Mouse (Mus musculus): ENCODE results near the gene Strap. TPM values are rescaled to one million over a fixed set of nuclear protein-coding genes. Genes with fewer than 3 reads are reported as not detected.

Strap gene
- total and polyA plus RNA-seq, 3 experiments, result 109 to 291 (median 245) TPM

DNA sequence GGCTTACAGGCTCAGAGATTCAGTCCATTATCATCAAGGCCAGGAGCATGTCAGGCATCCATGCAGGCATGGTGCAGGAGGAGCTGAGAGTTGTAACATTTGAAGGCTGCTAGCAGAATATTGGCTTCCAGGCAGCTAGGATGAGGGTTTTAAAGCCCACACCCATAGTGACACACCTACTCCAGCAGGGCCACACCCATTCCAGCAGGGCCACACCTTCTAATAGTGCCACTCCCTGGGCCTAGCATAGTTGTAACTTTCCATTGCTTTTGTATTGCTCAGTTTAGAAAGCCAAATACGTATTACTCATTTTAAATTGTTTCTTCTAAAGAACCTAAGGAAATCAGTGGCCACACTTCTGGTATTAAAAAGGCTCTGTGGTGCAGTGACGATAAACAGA lies 6.1 kb downstream of the Strap start:
- in situ Hi-C loops (cut with MboI; ENCODE audit: low pct_ligation_motif_present, low pct_unique_long_range_greater_than_20kb, low sequenced_read_pairs), result loop anchor here (25.0 kb wide), 1 partner anchor 554 kb away; no protein-coding TSS in a partner anchor
- dilution Hi-C loops (cut with MboI; ENCODE audit: extremely low pct_ligation_motif_present, extremely low pct_unique_long_range_greater_than_20kb, low sequenced_read_pairs), result no loop called here
- Histone ChIP-seq H3K4me1 (ENCODE audit: control insufficient read depth in 1 of 2, insufficient read depth in 2 of 2) (peaks cover 5 to 23% of the 10 kb centered on the region in 2 experiments; a peak in 3 of 4 replicates), H3K4me3 (replicated peaks in 1 of 3; ENCODE audit: low read depth in 2 of 3, low read length in 2 of 3, poor library complexity in 1 of 3) (no peak overlapping the region), H3K36me3 (replicated peaks in 1 of 2; ENCODE audit: control insufficient read depth in 1 of 2, insufficient read depth in 1 of 2, low read length in 1 of 2) (peaks cover 57 to 89% of the 10 kb centered on the region in 2 experiments), H3K27me3 (replicated peaks) (no peaks in the 10 kb centered on the region), H3K27ac (ENCODE audit: insufficient read depth, low read depth) (no peak overlapping the region), H3K9ac (ENCODE audit: insufficient read depth, low read depth) (no peak overlapping the region), H3K9me3 (replicated peaks; ENCODE audit: low read length) (no peaks in the 10 kb centered on the region), H3K79me2 (replicated peaks; ENCODE audit: control insufficient read depth, extremely low read depth, insufficient read depth, poor library complexity, severe bottlenecking) (peaks cover 35% of the 10 kb centered on the region), H3K4me2 (ENCODE audit: insufficient read depth, low read depth, poor library complexity, severe bottlenecking) (no peak overlapping the region)
- no peak for DNase-seq (ENCODE audit: extremely low read depth)
- TF ChIP-seq CHD1 (IDR thresholded peaks at IDR 0.05; ENCODE audit: low read depth, low read length) (no peak), JUN (IDR thresholded peaks at IDR 0.05; ENCODE audit: insufficient read depth, low read depth, low read length) (no peak), USF1 (IDR thresholded peaks at IDR 0.05; ENCODE audit: low read depth, low read length) (no peak), UBTF (IDR thresholded peaks at IDR 0.05; ENCODE audit: low read depth, low read length) (no peak), NELFE (IDR thresholded peaks at IDR 0.05; ENCODE audit: low read depth, low read length) (no peak), MAX (IDR thresholded peaks at IDR 0.05; ENCODE audit: low read length) (no peak), CTCF (conservative IDR thresholded peaks at IDR 0.05 in 1 of 2, IDR thresholded peaks at IDR 0.05 in 1 of 2; ENCODE audit: low read depth in 2 of 2, low read length in 2 of 2) (no peak), ZC3H11A (IDR thresholded peaks at IDR 0.05; ENCODE audit: low read depth, low read length) (no peak), TBP (conservative IDR thresholded peaks at IDR 0.05; ENCODE audit: low read depth, low read length) (no peak), RAD21 (IDR thresholded peaks at IDR 0.05; ENCODE audit: low read depth, low read length) (no peak), GABPA (IDR thresholded peaks at IDR 0.05; ENCODE audit: insufficient replicate concordance, low read depth, low read length) (no peak)

DNA sequence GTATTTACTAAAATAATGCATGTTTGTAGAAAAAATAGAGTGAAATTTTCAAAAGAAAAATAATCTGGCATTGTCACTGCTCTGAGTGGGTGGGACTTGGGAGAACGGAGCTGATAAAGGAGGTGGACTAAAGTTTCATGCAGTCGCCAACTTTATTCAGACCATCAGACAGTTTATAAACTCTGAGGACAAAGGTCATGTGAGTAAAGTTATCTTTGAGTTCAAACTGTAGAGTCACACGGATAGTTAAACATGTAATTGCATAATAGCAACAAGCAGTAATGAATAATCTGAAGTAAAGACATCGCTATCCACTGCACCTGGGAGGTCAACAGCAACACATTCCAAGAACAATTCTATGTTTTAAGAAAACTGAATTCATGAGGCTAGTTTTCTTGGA lies 9.8 kb downstream of the Strap start:
- dilution Hi-C loops (cut with MboI; ENCODE audit: extremely low pct_ligation_motif_present, extremely low pct_unique_long_range_greater_than_20kb, low sequenced_read_pairs), result no loop called here
- peaks cover 68 to 91% of the 10 kb centered on the region in 2 experiments for H3K36me3 ChIP-seq (replicated peaks in 1 of 2; ENCODE audit: control insufficient read depth in 1 of 2, insufficient read depth in 1 of 2, low read length in 1 of 2)
- no peak for TF ChIP-seq UBTF (IDR thresholded peaks at IDR 0.05; ENCODE audit: low read depth, low read length)
- TF ChIP-seq JUND (conservative IDR thresholded peaks at IDR 0.05; ENCODE audit: low read depth, low read length), result no peak
- no peak for TF ChIP-seq PAX5 (IDR thresholded peaks at IDR 0.05; ENCODE audit: low read length)
- no peak for TF ChIP-seq KAT2A (IDR thresholded peaks at IDR 0.05; ENCODE audit: insufficient replicate concordance, low read length)

More for the DNA sequence above, 9.8 kb downstream of the Strap start:
- in situ Hi-C loops (cut with MboI; ENCODE audit: low pct_ligation_motif_present, low pct_unique_long_range_greater_than_20kb, low sequenced_read_pairs), result loop anchor here (25.0 kb wide), 1 partner anchor 557 kb away; no protein-coding TSS in a partner anchor
- Histone ChIP-seq H3K9me3 (replicated peaks; ENCODE audit: low read length) (no peaks in the 10 kb centered on the region), H3K27ac (ENCODE audit: insufficient read depth, low read depth) (no peak overlapping the region), H3K27me3 (replicated peaks) (no peaks in the 10 kb centered on the region), H3K4me3 (replicated peaks in 1 of 3; ENCODE audit: low read depth in 2 of 3, low read length in 2 of 3, poor library complexity in 1 of 3) (no peak overlapping the region), H3K9ac (ENCODE audit: insufficient read depth, low read depth) (no peak overlapping the region), H3K79me2 (replicated peaks; ENCODE audit: control insufficient read depth, extremely low read depth, insufficient read depth, poor library complexity, severe bottlenecking) (peaks cover 4% of the 10 kb centered on the region; the same call in 1 of the 2 replicates), H3K4me1 (ENCODE audit: control insufficient read depth in 1 of 2, insufficient read depth in 2 of 2) (peaks cover 0 to 27% of the 10 kb centered on the region in 2 experiments; a peak in 2 of 4 replicates), H3K4me2 (ENCODE audit: insufficient read depth, low read depth, poor library complexity, severe bottlenecking) (no peak overlapping the region)
- DNase-seq (ENCODE audit: extremely low read depth), result no peak

Measured in CH12.LX (cell line).